Mouse (Mus musculus) embryonic facial prominence, embryonic 11.5 days (tissue): ENCODE results near the gene Qrich2. TPM values are rescaled to one million over a fixed set of nuclear protein-coding genes. Genes with fewer than 3 reads are reported as not detected.
A peak's percentile ranks its signal among the peaks of the same experiment; 100 is the strongest.

ENCODE experiments used
- ATAC-seq: fragments of 200-750 bp; cut with Nextera tagmentation; replicated peaks from 2 replicates; pipeline ENCODE4 v1.8.0; 2017; ENCODE audit warnings: low read depth; ENCODE audit not compliant: insufficient number of reproducible peaks, low FRiP score, low TSS enrichment
- DNase-seq: peaks from one replicate; pipeline ENCODE4 v3.0.0-alpha.2; 2015; ENCODE audit warnings: low spot score
- H3K27ac ChIP-seq: fragments of 300-500 bp; sonication (generic); replicated peaks from 2 replicates; pipeline ENCODE4 v1.5.1; 2014; ENCODE audit warnings: mild to moderate bottlenecking, low read depth, low read length, control low read depth
- H3K27me3 ChIP-seq: fragments of 300-500 bp; sonication (generic); 2 replicates; pipeline ENCODE4 v1.6.1; 2014; ENCODE audit warnings: mild to moderate bottlenecking, low read length, moderate library complexity, mixed read lengths; ENCODE audit not compliant: control insufficient read depth, insufficient read depth
- H3K36me3 ChIP-seq: fragments of 300-500 bp; sonication (generic); replicated peaks from 2 replicates; pipeline ENCODE4 v1.6.1; 2014; ENCODE audit warnings: low read depth, mild to moderate bottlenecking, low read length, moderate library complexity, mixed read lengths; ENCODE audit not compliant: control insufficient read depth, insufficient read depth
- H3K4me1 ChIP-seq: fragments of 300-500 bp; sonication (generic); 2 replicates; pipeline ENCODE4 v1.6.1; 2014; ENCODE audit warnings: low read length, mixed read lengths; ENCODE audit not compliant: control insufficient read depth, insufficient read depth
- H3K4me2 ChIP-seq: fragments of 300-500 bp; sonication (generic); 2 replicates; pipeline ENCODE4 v1.6.1; 2014; ENCODE audit warnings: low read depth, mild to moderate bottlenecking, control low read depth, low read length, moderate library complexity
- H3K4me3 ChIP-seq: fragments of 300-500 bp; sonication (generic); 2 replicates; pipeline ENCODE4 v1.5.1; 2014; ENCODE audit warnings: low read depth, low read length, control low read depth
- H3K9ac ChIP-seq: fragments of 300-500 bp; sonication (generic); replicated peaks from 2 replicates; pipeline ENCODE4 v1.6.1; 2014; ENCODE audit warnings: mild to moderate bottlenecking, control low read depth, low read length
- H3K9me3 ChIP-seq: fragments of 300-500 bp; sonication (generic); replicated peaks from 2 replicates; pipeline ENCODE4 v1.6.1; 2016; ENCODE audit warnings: mild to moderate bottlenecking, low read length, inconsistent platforms, mixed read lengths; ENCODE audit not compliant: control insufficient read depth
- WGBS: fragments of 180-500 bp; shearing (Covaris S2); extraction: QIAGEN DNeasy Blood & Tissue Kit; methylation state at CpG from one replicate; pipeline ENCODE4 v1.1.7; 2014; 5-methylcytosine and 5-hydroxymethylcytosine counted together
- polyA plus RNA-seq: library from polyadenylated mRNA; unstranded; fragments of >200 nt; fragmentation: Nextera tagmentation; extraction: Ambion mirVana; gene quantifications from 2 replicates; pipeline ENCODE4 v1.2.1, GENCODE M21; 2014

Gene Qrich2
- polyA plus RNA-seq, 1 experiment from 2014 or later = not detected

DNA sequence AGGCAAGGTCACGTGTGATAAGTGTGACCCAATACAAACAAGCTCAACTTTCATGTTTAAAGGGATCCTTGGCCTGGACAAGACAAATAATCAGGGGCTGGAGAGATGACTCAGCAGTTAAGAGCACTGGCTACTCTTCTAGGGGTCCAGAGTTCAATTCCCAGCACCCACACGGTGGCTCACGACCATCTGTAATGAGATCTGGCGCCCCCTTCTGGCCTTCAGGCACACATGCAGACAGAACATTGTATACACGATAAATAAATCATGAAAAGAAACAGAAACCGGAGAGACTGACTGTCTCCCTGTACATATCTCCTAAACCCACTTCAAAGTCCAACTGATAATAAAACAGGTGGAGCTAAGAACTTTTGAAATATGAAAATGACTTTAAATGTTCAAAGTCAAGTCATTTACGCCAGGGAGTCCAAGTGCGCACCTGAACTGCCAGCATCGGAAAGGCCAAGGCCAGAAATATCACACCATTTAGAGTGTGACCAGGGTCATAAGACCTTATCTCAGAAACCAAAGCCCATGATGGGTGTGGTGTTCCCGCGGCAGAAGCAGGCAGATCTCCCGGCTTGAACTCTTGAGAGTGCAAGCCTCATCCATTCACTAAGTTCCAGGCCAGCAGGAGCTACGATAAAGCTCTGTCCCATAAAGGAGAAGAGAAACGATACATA is 22.8 kb upstream of the Qrich2 start:
- no peak overlapping the region for H3K27ac ChIP-seq
- H3K4me2 ChIP-seq = peak overlapping the region; percentile 76
- H3K36me3 ChIP-seq = peaks cover 12% of the 10 kb centered on the region
- 80% methylated on average over 14 of the region's 14 CpGs for WGBS
- ATAC-seq (no peak), DNase-seq (peak; percentile 13)
- no peaks in the 10 kb centered on the region for H3K9me3 ChIP-seq
- no peaks in the 10 kb centered on the region for H3K4me1 ChIP-seq
- H3K9ac ChIP-seq = peak overlapping the region; percentile 95
- peak overlapping the region; percentile 96 for H3K4me3 ChIP-seq
- no peaks in the 10 kb centered on the region for H3K27me3 ChIP-seq

DNA sequence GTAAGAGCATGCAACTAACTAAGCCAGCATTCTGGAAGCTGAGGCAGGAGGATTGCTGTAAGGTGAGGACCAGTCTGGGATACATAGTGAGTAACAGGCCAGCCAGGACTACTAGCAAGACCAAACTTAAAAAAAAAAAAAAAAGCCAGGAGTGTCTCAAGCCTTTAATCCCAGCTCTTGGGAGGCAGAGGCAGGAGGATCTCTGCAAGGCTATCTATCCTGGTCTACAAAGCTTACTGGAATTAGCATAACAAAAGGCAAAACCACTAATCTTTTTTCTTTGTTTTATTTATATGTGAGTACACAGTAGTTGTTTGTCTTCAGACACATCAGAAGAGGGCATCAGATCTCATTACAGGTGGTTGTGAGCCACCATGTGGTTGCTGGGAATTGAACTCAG is 22.2 kb upstream of the Qrich2 start:
- Histone ChIP-seq H3K4me1 (no peaks in the 10 kb centered on the region), H3K4me3 (no peak overlapping the region), H3K4me2 (no peak overlapping the region), H3K27me3 (no peaks in the 10 kb centered on the region), H3K27ac (no peak overlapping the region), H3K36me3 (peaks cover 12% of the 10 kb centered on the region), H3K9me3 (no peaks in the 10 kb centered on the region), H3K9ac (no peak overlapping the region)
- DNase-seq (no peak), ATAC-seq (no peak)

DNA sequence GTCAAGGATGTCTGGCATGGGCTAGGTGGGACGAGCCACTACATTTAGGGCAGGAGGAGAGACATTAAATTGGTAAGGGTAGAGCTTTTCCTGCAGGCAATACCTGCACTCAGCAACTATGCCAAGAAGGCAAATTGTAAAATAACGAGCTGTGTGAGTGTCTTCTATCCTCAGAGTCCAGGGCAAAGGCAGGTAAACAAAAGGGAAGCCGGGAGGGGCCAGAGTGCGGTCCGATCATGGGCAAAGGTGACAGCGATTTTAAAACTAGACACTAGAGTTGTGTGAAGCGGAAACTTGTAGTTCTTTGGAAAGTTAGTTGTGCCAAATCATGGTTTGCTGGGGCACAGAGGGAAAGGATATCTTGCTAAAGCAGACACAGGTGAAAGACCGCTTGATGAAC is 18.2 kb upstream of the Qrich2 start:
- H3K9ac ChIP-seq = no peak overlapping the region
- no peaks in the 10 kb centered on the region for H3K4me1 ChIP-seq
- WGBS = 91% methylated on average over 8 of the region's 8 CpGs
- no peaks in the 10 kb centered on the region for H3K9me3 ChIP-seq
- DNase-seq (no peak), ATAC-seq (no peak)
- H3K4me3 ChIP-seq = no peak overlapping the region
- no peaks in the 10 kb centered on the region for H3K27me3 ChIP-seq
- no peak overlapping the region for H3K4me2 ChIP-seq
- peaks cover 28% of the 10 kb centered on the region for H3K36me3 ChIP-seq
- H3K27ac ChIP-seq = no peak overlapping the region

DNA sequence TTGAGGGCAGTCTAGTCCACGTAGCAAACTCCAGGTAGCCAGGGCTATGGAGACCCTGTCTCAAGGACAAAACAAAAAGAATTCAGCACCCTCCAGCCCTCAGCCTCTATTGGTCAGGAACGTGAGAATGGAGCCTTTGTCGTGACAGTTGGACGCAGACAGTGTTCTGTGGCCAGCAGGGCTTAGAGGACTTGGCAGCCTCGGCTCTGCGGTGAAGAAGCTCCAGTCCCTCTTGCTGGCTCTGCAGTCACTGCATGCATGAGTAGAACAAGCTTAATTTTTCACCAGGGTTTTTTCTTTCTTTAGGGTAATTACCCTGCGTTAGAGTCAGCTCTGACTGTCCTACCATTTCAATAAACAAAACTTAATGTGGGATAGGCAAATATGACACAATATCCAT is 15.7 kb upstream of the Qrich2 start:
- Histone ChIP-seq H3K4me2 (no peak overlapping the region), H3K9ac (no peak overlapping the region; the same call in 1 of the 2 replicates), H3K27me3 (no peaks in the 10 kb centered on the region), H3K36me3 (peaks cover 32% of the 10 kb centered on the region), H3K9me3 (no peaks in the 10 kb centered on the region), H3K4me1 (no peaks in the 10 kb centered on the region), H3K4me3 (no peak overlapping the region), H3K27ac (no peak overlapping the region)
- WGBS = 85% methylated on average over 7 of the region's 7 CpGs
- DNase-seq (no peak), ATAC-seq (no peak)

DNA sequence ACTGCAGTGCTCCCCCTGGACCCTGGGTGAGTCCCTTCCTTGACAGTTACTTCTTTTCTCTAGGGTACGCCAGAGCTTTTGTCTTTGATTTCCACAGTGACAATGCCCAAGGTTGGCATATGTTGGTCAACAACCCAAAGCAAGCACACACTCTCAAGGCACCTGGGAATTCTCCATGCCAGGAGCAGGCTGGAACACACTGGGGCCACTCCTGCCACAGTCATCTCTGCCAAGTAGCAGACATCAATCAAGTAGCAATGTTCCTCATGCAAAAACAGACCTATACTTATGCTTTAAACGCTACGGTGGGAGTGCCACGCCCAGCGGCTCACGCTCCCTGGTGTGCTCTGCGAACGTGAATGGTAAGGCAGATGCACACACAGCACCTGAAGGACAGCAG is 14.9 kb upstream of the Qrich2 start:
- Histone ChIP-seq H3K4me2 (no peak overlapping the region), H3K4me3 (no peak overlapping the region), H3K4me1 (no peaks in the 10 kb centered on the region), H3K9me3 (no peaks in the 10 kb centered on the region), H3K36me3 (peaks cover 29% of the 10 kb centered on the region), H3K27ac (no peak overlapping the region), H3K9ac (no peak overlapping the region), H3K27me3 (no peaks in the 10 kb centered on the region)
- 96% methylated on average over 8 of the region's 8 CpGs for WGBS
- ATAC-seq (no peak), DNase-seq (no peak)

DNA sequence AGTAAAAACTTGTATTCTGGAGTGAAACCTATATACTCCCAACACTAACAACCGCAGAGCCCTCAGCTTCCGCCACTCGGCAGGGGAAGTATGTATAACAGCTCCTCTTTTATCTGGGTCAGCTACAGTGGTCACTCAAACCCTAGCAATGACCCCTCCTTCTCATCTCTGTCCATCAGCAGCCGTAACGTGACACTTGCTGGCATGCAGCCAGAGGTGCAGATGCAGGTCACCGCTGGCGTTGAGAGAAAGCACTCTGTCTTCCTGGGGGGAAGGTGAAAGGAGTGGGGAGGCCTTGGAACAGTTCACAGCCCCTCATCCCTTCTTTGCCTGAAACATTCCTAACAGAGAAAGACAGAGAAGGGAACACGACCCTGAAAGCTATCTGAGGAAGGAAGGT is 13.8 kb upstream of the Qrich2 start:
- DNase-seq = no peak

DNA sequence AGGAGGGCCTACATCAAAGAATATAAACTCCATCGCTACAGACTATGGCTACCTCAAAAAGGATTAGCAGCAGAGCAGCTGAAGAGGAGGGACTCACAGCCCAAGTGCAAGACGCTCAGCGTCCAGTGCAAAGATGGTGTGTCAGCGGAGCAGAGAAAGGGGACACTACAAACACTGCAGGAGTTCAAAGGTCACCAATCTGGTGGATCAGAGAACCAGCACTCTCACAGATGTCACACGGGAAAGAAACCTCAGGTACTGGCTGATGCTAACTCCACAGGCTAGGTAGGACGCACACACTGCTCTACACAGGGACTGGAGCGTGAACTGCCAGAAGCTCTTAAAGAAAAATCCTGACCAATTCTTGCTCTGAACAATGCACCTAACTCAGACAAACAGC is 12.9 kb upstream of the Qrich2 start:
- Histone ChIP-seq H3K9ac (no peak overlapping the region), H3K4me3 (no peak overlapping the region), H3K4me1 (no peaks in the 10 kb centered on the region), H3K27me3 (no peaks in the 10 kb centered on the region), H3K36me3 (peaks cover 24% of the 10 kb centered on the region), H3K9me3 (no peaks in the 10 kb centered on the region), H3K27ac (no peak overlapping the region), H3K4me2 (no peak overlapping the region)
- DNase-seq (no peak), ATAC-seq (no peak)
- WGBS = 63% methylated on average over 7 of the region's 7 CpGs

More for the DNA sequence above, 13.8 kb upstream of the Qrich2 start:
- peaks cover 21% of the 10 kb centered on the region for H3K36me3 ChIP-seq
- no peaks in the 10 kb centered on the region for H3K27me3 ChIP-seq
- no peak for ATAC-seq
- 38% methylated on average over 8 of the region's 8 CpGs for WGBS
- no peak overlapping the region for H3K9ac ChIP-seq
- H3K27ac ChIP-seq = no peak overlapping the region
- H3K4me2 ChIP-seq = no peak overlapping the region
- no peaks in the 10 kb centered on the region for H3K9me3 ChIP-seq
- no peaks in the 10 kb centered on the region for H3K4me1 ChIP-seq
- no peak overlapping the region for H3K4me3 ChIP-seq

DNA sequence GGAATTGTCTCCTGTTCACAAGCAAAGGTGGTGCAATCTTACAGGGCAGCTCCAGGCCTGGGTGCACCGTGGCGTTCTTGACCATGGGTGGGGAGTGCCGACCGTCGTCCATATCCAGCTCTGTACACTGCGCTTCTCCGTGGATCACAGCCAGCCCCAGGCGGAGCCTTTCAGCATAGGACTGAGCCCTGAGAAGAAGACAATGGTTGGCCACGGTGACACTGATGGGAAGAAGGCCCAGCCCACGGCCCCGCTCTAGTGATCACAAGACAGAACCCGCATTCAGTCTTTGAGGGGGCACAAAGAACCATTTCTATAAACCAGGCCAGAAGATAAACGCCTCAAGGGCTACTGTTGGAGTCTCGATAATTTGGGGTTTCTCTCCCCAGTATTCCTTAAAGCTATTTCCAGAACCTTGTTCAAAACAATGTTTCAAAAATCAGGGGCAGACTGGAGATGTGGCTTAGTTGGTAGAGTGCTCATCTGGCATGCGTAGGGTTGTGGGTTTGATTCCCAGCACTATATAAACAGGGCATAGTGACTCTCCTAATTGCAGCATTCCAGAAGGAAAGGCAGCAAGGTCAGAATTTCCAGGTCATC is 11.2 kb upstream of the Qrich2 start:
- no peak for DNase-seq
- no peak for ATAC-seq
- Histone ChIP-seq H3K4me2 (no peak overlapping the region), H3K4me1 (no peaks in the 10 kb centered on the region), H3K36me3 (peaks cover 25% of the 10 kb centered on the region), H3K9me3 (no peaks in the 10 kb centered on the region), H3K27me3 (no peaks in the 10 kb centered on the region), H3K27ac (no peak overlapping the region), H3K4me3 (no peak overlapping the region), H3K9ac (no peak overlapping the region)
- 68% methylated on average over 15 of the region's 15 CpGs for WGBS
